ENCODE assay signal across 20 mouse cellular contexts in the genomic region with DNA sequence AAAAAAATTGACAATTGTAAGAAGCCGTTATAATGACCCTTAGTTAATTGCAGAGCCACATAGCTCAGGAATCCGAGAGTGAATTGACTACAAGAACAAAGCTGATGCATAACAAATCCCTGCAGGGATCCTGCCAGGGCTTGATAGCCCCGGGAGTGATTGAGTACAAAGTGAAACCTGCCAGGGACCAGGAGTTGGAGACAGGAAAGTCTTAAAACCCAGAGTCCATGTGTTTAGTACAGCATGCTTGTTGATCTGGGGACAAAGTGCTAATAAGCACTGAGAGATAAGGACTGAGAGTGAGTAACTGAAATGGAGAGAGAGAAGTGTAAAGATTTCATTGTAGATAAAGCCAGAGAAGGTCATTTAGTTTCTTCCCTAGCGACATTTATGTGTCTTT. TPM values are rescaled to one million over a fixed set of nuclear protein-coding genes. Genes with fewer than 3 reads are reported as not detected.
A peak's percentile ranks its signal among the peaks of the same experiment; 100 is the strongest.
DNase-seq lines count a peak whose midpoint lies in the region; ATAC-seq and TF ChIP-seq lines count a peak whose summit lies in the region.
"Had no signal": no experiment of that assay in that cellular context is flagged by ENCODE, and none has a peak within 500 bp of the region (broad histone marks: within the 10 kb centered on the region; RNA-seq: fewer than 3 reads in every experiment).

No protein-coding gene starts in this region.

- peaks cover 9% of the 10 kb centered on the region; the same call in 1 of the 2 replicates for H3K4me1 ChIP-seq in heart, embryonic 12.5 days (replicated peaks)
- H3K4me1 ChIP-seq in ES-Bruce4 (ENCODE audit: control insufficient read depth, insufficient read depth, low read length) (no peaks in the 10 kb centered on the region), MEL (ENCODE audit: control insufficient read depth in 1 of 2, insufficient read depth in 2 of 2, low read length in 2 of 2) (peaks cover 0 to 11% of the 10 kb centered on the region in 2 experiments; a peak in 2 of 4 replicates)
- H3K4me1 ChIP-seq in intestine, embryonic 16.5 days (ENCODE audit: control insufficient read depth, insufficient read depth, low read length) = no peaks in the 10 kb centered on the region
- no peaks in the 10 kb centered on the region for H3K4me1 ChIP-seq in liver, embryonic 11.5 days (replicated peaks; ENCODE audit: control insufficient read depth, insufficient read depth, low read length)
- H3K4me1 ChIP-seq: forebrain, embryonic 12.5 days; liver, embryonic 15.5 days had no signal

- intact Hi-C loops in heart, postnatal 36 days (cut with DNase I) = no loop called here

- TF ChIP-seq CTCF in ES-Bruce4 (IDR thresholded peaks at IDR 0.05; ENCODE audit: low read depth, low read length) (no peak), MEL (IDR thresholded peaks at IDR 0.05 in 2 of 3, conservative IDR thresholded peaks at IDR 0.05 in 1 of 3; ENCODE audit: control insufficient read depth in 1 of 3, insufficient read depth in 1 of 3, low read depth in 2 of 3, low read length in 3 of 3, poor library complexity in 1 of 3, severe bottlenecking in 1 of 3) (no peak)

- H3K27ac ChIP-seq in heart, embryonic 12.5 days (ENCODE audit: poor library complexity, severe bottlenecking) = no peak overlapping the region
- H3K27ac ChIP-seq in ES-Bruce4 (ENCODE audit: insufficient read depth, low read length) (no peak overlapping the region), MEL (ENCODE audit: control insufficient read depth, low read depth, low read length) (no peak overlapping the region)
- H3K27ac ChIP-seq in intestine, embryonic 16.5 days (ENCODE audit: low read length) = no peak overlapping the region
- H3K27ac ChIP-seq in liver, embryonic 11.5 days (ENCODE audit: low read depth, low read length) = no peak overlapping the region
- H3K27ac ChIP-seq: forebrain, embryonic 12.5 days; hindbrain, embryonic 14.5 days; kidney, postnatal 0 days; liver, embryonic 15.5 days had no signal

- TF ChIP-seq POLR2A in ES-Bruce4 (IDR thresholded peaks at IDR 0.05; ENCODE audit: insufficient read depth, low read length) (no peak), MEL (IDR thresholded peaks at IDR 0.05; ENCODE audit: control insufficient read depth in 1 of 2, insufficient read depth in 1 of 2, low read depth in 1 of 2, low read length in 2 of 2, poor library complexity in 1 of 2) (no peak)

- ATAC-seq in heart, embryonic 12.5 days (ENCODE audit: insufficient number of reproducible peaks, low FRiP score) = no peak
- peak; percentile 83 for ATAC-seq in intestine, embryonic 16.5 days
- no peak for ATAC-seq in liver, embryonic 11.5 days (replicated peaks; ENCODE audit: low FRiP score)
- ATAC-seq: activated CD4-positive, CD25-positive, alpha-beta regulatory T cell, adult 4 months; lung, postnatal 0 days had no signal

- no peak for DNase-seq in heart, postnatal 36 days
- DNase-seq in MEL (ENCODE audit: low read depth, low spot score) = no peak
- DNase-seq in frontal cortex, postnatal 14 days (ENCODE audit: low spot score in 2 of 2) = no peak
- no peak for DNase-seq in thymus, adult 18-20 months
- DNase-seq in liver, embryonic 11.5 days (ENCODE audit: low spot score) = no peak
- DNase-seq: adrenal gland, postnatal 10 days; cerebellum, postnatal 25 days; kidney, adult 11 months; midbrain, embryonic 14.5 days; spleen, adult 18-20 months; thymus, postnatal 4 days had no signal

- H3K36me3 ChIP-seq in heart, embryonic 12.5 days = no peaks in the 10 kb centered on the region
- H3K36me3 ChIP-seq in ES-Bruce4 (ENCODE audit: control insufficient read depth, insufficient read depth, low read length, poor library complexity, severe bottlenecking) (no peaks in the 10 kb centered on the region), MEL (ENCODE audit: control insufficient read depth in 1 of 2, insufficient read depth in 2 of 2, low read length in 2 of 2) (no peaks in the 10 kb centered on the region)
- no peaks in the 10 kb centered on the region for H3K36me3 ChIP-seq in intestine, embryonic 16.5 days (ENCODE audit: control insufficient read depth, insufficient read depth, low read length)
- no peaks in the 10 kb centered on the region for H3K36me3 ChIP-seq in liver, embryonic 11.5 days (ENCODE audit: control insufficient read depth, insufficient read depth, low read length)
- H3K36me3 ChIP-seq: forebrain, embryonic 12.5 days; liver, embryonic 15.5 days had no signal

- 14% methylated on average over 4 of the region's 4 CpGs for WGBS in heart, embryonic 12.5 days
- WGBS in intestine, embryonic 16.5 days = 14% methylated on average over 4 of the region's 4 CpGs
- 26% methylated on average over 4 of the region's 4 CpGs for WGBS in liver, embryonic 11.5 days

- TF ChIP-seq EP300 in ES-Bruce4 (IDR thresholded peaks at IDR 0.05; ENCODE audit: insufficient read depth, low read depth, low read length) (0 out of 2 replicates have a peak, but pooled peaks have one; percentile 14), MEL (IDR thresholded peaks at IDR 0.05; ENCODE audit: low read depth in 1 of 2, low read length in 2 of 2) (no peak)

- no peaks in the 10 kb centered on the region for H3K79me2 ChIP-seq in MEL (ENCODE audit: control insufficient read depth, insufficient read depth, low read length, poor library complexity)

- no peak for TF ChIP-seq RAD21 in MEL (IDR thresholded peaks at IDR 0.05; ENCODE audit: low read depth, low read length)

- H3K27me3 ChIP-seq in heart, embryonic 12.5 days (replicated peaks) = no peaks in the 10 kb centered on the region
- no peaks in the 10 kb centered on the region for H3K27me3 ChIP-seq in ES-Bruce4 (ENCODE audit: control insufficient read depth, insufficient read depth, low read length, poor library complexity, severe bottlenecking)
- H3K27me3 ChIP-seq in MEL (ENCODE audit: control insufficient read depth in 1 of 2, insufficient read depth in 2 of 2, low read length in 2 of 2) = no peaks in the 10 kb centered on the region
- H3K27me3 ChIP-seq in intestine, embryonic 16.5 days (replicated peaks; ENCODE audit: control insufficient read depth, insufficient read depth, low read length) = no peaks in the 10 kb centered on the region
- no peaks in the 10 kb centered on the region for H3K27me3 ChIP-seq in liver, embryonic 11.5 days (replicated peaks; ENCODE audit: control insufficient read depth, insufficient read depth, low read length)
- H3K27me3 ChIP-seq: forebrain, embryonic 12.5 days; liver, embryonic 15.5 days had no signal

- H3K9ac ChIP-seq in heart, embryonic 12.5 days = no peak overlapping the region
- H3K9ac ChIP-seq in ES-Bruce4 (ENCODE audit: low read depth, poor library complexity, severe bottlenecking) = no peak overlapping the region
- H3K9ac ChIP-seq in MEL (ENCODE audit: control insufficient read depth, low read depth, low read length, poor library complexity, severe bottlenecking) = no peak overlapping the region
- no peak overlapping the region for H3K9ac ChIP-seq in intestine, embryonic 16.5 days (ENCODE audit: low read depth, low read length)
- no peak overlapping the region for H3K9ac ChIP-seq in liver, embryonic 11.5 days (ENCODE audit: low read depth, low read length)
- H3K9ac ChIP-seq: forebrain, embryonic 12.5 days; hindbrain, embryonic 14.5 days; liver, embryonic 15.5 days had no signal

- H3K9me3 ChIP-seq in heart, embryonic 12.5 days (replicated peaks) = no peaks in the 10 kb centered on the region
- H3K9me3 ChIP-seq in ES-Bruce4 (replicated peaks; ENCODE audit: control insufficient read depth, insufficient read depth, low read length, poor library complexity, severe bottlenecking) (no peaks in the 10 kb centered on the region), MEL (replicated peaks; ENCODE audit: insufficient read depth, low read length) (no peaks in the 10 kb centered on the region)
- H3K9me3 ChIP-seq in intestine, embryonic 16.5 days (ENCODE audit: control insufficient read depth, low read length) = no peaks in the 10 kb centered on the region
- H3K9me3 ChIP-seq in liver, embryonic 11.5 days (ENCODE audit: control insufficient read depth, low read length) = no peaks in the 10 kb centered on the region
- H3K9me3 ChIP-seq: forebrain, embryonic 12.5 days; liver, embryonic 15.5 days had no signal

- 0 out of 2 replicates have a peak overlapping the region, but pooled peaks have one; percentile 28 for H3K4me2 ChIP-seq in heart, embryonic 12.5 days
- H3K4me2 ChIP-seq in intestine, embryonic 16.5 days (ENCODE audit: low read depth, low read length) = no peak overlapping the region
- no peak overlapping the region for H3K4me2 ChIP-seq in liver, embryonic 11.5 days
- H3K4me2 ChIP-seq: forebrain, embryonic 12.5 days; hindbrain, embryonic 14.5 days; liver, embryonic 15.5 days had no signal

- H3K4me3 ChIP-seq in heart, embryonic 12.5 days = no peak overlapping the region
- H3K4me3 ChIP-seq in ES-Bruce4 (ENCODE audit: low read depth, low read length) (no peak overlapping the region), MEL (ENCODE audit: control insufficient read depth in 1 of 2, insufficient read depth in 1 of 2, low read depth in 2 of 2, low read length in 2 of 2) (no peak overlapping the region)
- no peak overlapping the region for H3K4me3 ChIP-seq in intestine, embryonic 16.5 days (ENCODE audit: low read length)
- H3K4me3 ChIP-seq in liver, embryonic 11.5 days (ENCODE audit: low read depth, low read length) = no peak overlapping the region
- H3K4me3 ChIP-seq: forebrain, embryonic 12.5 days; liver, embryonic 15.5 days had no signal

RNA-seq across cellular contexts. Expression of gene Larp7, which starts 22.9 kb away (rescaled TPM):
- 61.2 and 62.6 TPM in 2 replicates for polyA plus RNA-seq in heart, embryonic 12.5 days (2016; fragmentation: Nextera tagmentation; extraction: Ambion mirVana)
- total RNA-seq in heart, postnatal 36 days (2021) = 10 to 100 TPM; 19.9 to 22.6 TPM
- polyA plus RNA-seq in ES-Bruce4 (2011; ENCODE audit: insufficient read depth, insufficient read length, low read depth, missing spikeins) (110 and 116 TPM in 2 replicates), MEL (2012; ENCODE audit: insufficient read depth in 1 of 2, insufficient read length in 2 of 2, low read depth in 1 of 2, low replicate concordance in 2 of 2, missing spikeins in 1 of 2) (100 to 1,000 TPM in 1 of 2 experiments, 10 to 100 TPM in 1; 61.3 to 252 TPM)
- 44.2 and 50.5 TPM in 2 replicates for total RNA-seq in MEL (2012; rRNA removed)
- 39.1 and 46.7 TPM in 2 replicates for polyA plus RNA-seq in intestine, embryonic 16.5 days (2015; fragmentation: Nextera tagmentation; extraction: Ambion mirVana)
- polyA plus RNA-seq in liver, embryonic 11.5 days (2014; fragmentation: Nextera tagmentation; extraction: Ambion mirVana) = 69.7 and 70.0 TPM in 2 replicates

RNA-seq across cellular contexts. Expression of gene Zgrf1, which starts 23.0 kb away (rescaled TPM):
- 9.9 and 10.0 TPM in 2 replicates for polyA plus RNA-seq in heart, embryonic 12.5 days (2016; fragmentation: Nextera tagmentation; extraction: Ambion mirVana)
- total RNA-seq in heart, postnatal 36 days (2021) = under 1 TPM; 0.68 to 0.89 TPM
- polyA plus RNA-seq in ES-Bruce4 (2011; ENCODE audit: insufficient read depth, insufficient read length, low read depth, missing spikeins) = 27.5 and 28.3 TPM in 2 replicates
- total RNA-seq in MEL (2012; rRNA removed) = 5.7 and 6.7 TPM in 2 replicates
- polyA plus RNA-seq in MEL (2012; ENCODE audit: insufficient read depth in 1 of 2, insufficient read length in 2 of 2, low read depth in 1 of 2, low replicate concordance in 2 of 2, missing spikeins in 1 of 2) = 1 to 10 TPM in 1 of 2 experiments, not detected in 1; 8.2 TPM
- 3.6 and 3.7 TPM in 2 replicates for polyA plus RNA-seq in intestine, embryonic 16.5 days (2015; fragmentation: Nextera tagmentation; extraction: Ambion mirVana)
- 10.8 and 13.9 TPM in 2 replicates for polyA plus RNA-seq in liver, embryonic 11.5 days (2014; fragmentation: Nextera tagmentation; extraction: Ambion mirVana)

RNA-seq across cellular contexts. Expression of gene Ank2, which starts 31.1 kb away (rescaled TPM):
- 42.5 and 45.7 TPM in 2 replicates for polyA plus RNA-seq in heart, embryonic 12.5 days (2016; fragmentation: Nextera tagmentation; extraction: Ambion mirVana)
- total RNA-seq in heart, postnatal 36 days (2021) = 100 to 1,000 TPM; 334 to 351 TPM
- 29.9 and 31.4 TPM in 2 replicates for polyA plus RNA-seq in ES-Bruce4 (2011; ENCODE audit: insufficient read depth, insufficient read length, low read depth, missing spikeins)
- 4.0 and 4.5 TPM in 2 replicates for total RNA-seq in MEL (2012; rRNA removed)
- polyA plus RNA-seq in MEL (2012; ENCODE audit: insufficient read depth in 1 of 2, insufficient read length in 2 of 2, low read depth in 1 of 2, low replicate concordance in 2 of 2, missing spikeins in 1 of 2) = 1 to 10 TPM in 1 of 2 experiments, not detected in 1; 2.7 TPM
- 14.7 and 15.8 TPM in 2 replicates for polyA plus RNA-seq in intestine, embryonic 16.5 days (2015; fragmentation: Nextera tagmentation; extraction: Ambion mirVana)
- 17.3 and 19.7 TPM in 2 replicates for polyA plus RNA-seq in liver, embryonic 11.5 days (2014; fragmentation: Nextera tagmentation; extraction: Ambion mirVana)
